Mouse (Mus musculus) lung, embryonic 14.5 days (tissue): ENCODE measurements around the gene Rhd. TPM values are rescaled to one million over a fixed set of nuclear protein-coding genes. Genes with fewer than 3 reads are reported as not detected.

Source experiments
- ATAC-seq: fragments of 200-750 bp; cut with Nextera tagmentation; 2 replicates; pipeline ENCODE4 v1.8.0; 2017; ENCODE audit warnings: mild to moderate bottlenecking, moderate TSS enrichment, moderate library complexity; ENCODE audit not compliant: insufficient read depth
- DNase-seq: peaks from one replicate; pipeline ENCODE4 v3.0.0-alpha.2; 2015
- H3K27ac ChIP-seq: fragments of 300-500 bp; sonication (generic); 2 replicates; pipeline ENCODE4 v1.5.1; 2014; ENCODE audit warnings: low read depth, mild to moderate bottlenecking, moderate library complexity
- H3K27me3 ChIP-seq: fragments of 300-500 bp; sonication (generic); 2 replicates; pipeline ENCODE4 v1.6.1; 2014; ENCODE audit warnings: low read length, control low read depth; ENCODE audit not compliant: insufficient read depth
- H3K36me3 ChIP-seq: fragments of 300-500 bp; sonication (generic); 2 replicates; pipeline ENCODE4 v1.6.1; 2014; ENCODE audit warnings: control low read depth; ENCODE audit not compliant: insufficient read depth
- H3K4me1 ChIP-seq: fragments of 300-500 bp; sonication (generic); 2 replicates; pipeline ENCODE4 v1.6.1; 2014; ENCODE audit warnings: antibody characterized with exemption, control low read depth; ENCODE audit not compliant: insufficient read depth
- H3K4me2 ChIP-seq: fragments of 300-500 bp; sonication (generic); 2 replicates; pipeline ENCODE4 v1.6.1; 2014; ENCODE audit warnings: mild to moderate bottlenecking
- H3K4me3 ChIP-seq: fragments of 300-500 bp; sonication (generic); 2 replicates; pipeline ENCODE4 v1.5.1; 2014; ENCODE audit warnings: low read depth, low read length
- H3K9ac ChIP-seq: fragments of 300-500 bp; sonication (generic); 2 replicates; pipeline ENCODE4 v1.6.1; 2014
- H3K9me3 ChIP-seq: fragments of 300-500 bp; sonication (generic); 2 replicates; pipeline ENCODE4 v1.6.1; 2016; ENCODE audit warnings: low read depth, low read length, control low read depth
- CTCF ChIP-seq: IDR thresholded peaks from 2 replicates; pipeline ENCODE4 v1.5.1; 2016; ENCODE audit warnings: antibody characterized with exemption, low read depth
- WGBS: fragments of 180-500 bp; shearing (Covaris S2); extraction: QIAGEN DNeasy Blood & Tissue Kit; methylation state at CpG from one replicate; pipeline ENCODE4 v1.1.7; 2014; 5-methylcytosine and 5-hydroxymethylcytosine counted together
- polyA plus RNA-seq: library from polyadenylated mRNA; unstranded; fragments of >200 nt; fragmentation: Nextera tagmentation; extraction: Ambion mirVana; gene quantifications from 2 replicates; pipeline ENCODE4 v1.2.1, GENCODE M21; 2014

Rhd gene
- polyA plus RNA-seq, 1 experiment from 2014 or later: 1.7 TPM

- no peak overlapping the region for H3K27ac ChIP-seq
- 59% methylated on average over 2 of the region's 2 CpGs for WGBS
- no peaks in the 10 kb centered on the region for H3K36me3 ChIP-seq
- DNase-seq: no peak
- peaks cover 12% of the 10 kb centered on the region for H3K4me1 ChIP-seq
- ATAC-seq: no peak
- H3K27me3 ChIP-seq: no peaks in the 10 kb centered on the region
- H3K4me3 ChIP-seq: peak overlapping the region; percentile 96; the same call in 1 of the 2 replicates
- peak overlapping the region; percentile 83 for H3K4me2 ChIP-seq
- no peak for TF ChIP-seq CTCF
- no peaks in the 10 kb centered on the region for H3K9me3 ChIP-seq
- H3K9ac ChIP-seq: peak overlapping the region; percentile 94; the same call in 1 of the 2 replicates
Observed at GRCm38 (mm10) chr4:134851236-134851635, 13.1 kb upstream of the Rhd start.

GRCm38 (mm10) chr4:134851876-134852275, 12.5 kb upstream of the Rhd start:
- H3K9ac ChIP-seq: peak overlapping the region; percentile 94
- no peaks in the 10 kb centered on the region for H3K36me3 ChIP-seq
- no peak overlapping the region for H3K27ac ChIP-seq
- no peaks in the 10 kb centered on the region for H3K9me3 ChIP-seq
- ATAC-seq: no peak
- H3K4me1 ChIP-seq: peaks cover 12% of the 10 kb centered on the region
- peak; percentile 32 for DNase-seq
- peak overlapping the region; percentile 83 for H3K4me2 ChIP-seq
- WGBS: 14% methylated on average over 14 of the region's 14 CpGs
- H3K4me3 ChIP-seq: peak overlapping the region; percentile 96
- no peak for TF ChIP-seq CTCF
- no peaks in the 10 kb centered on the region for H3K27me3 ChIP-seq

- Histone ChIP-seq H3K9me3 (no peaks in the 10 kb centered on the region), H3K4me3 (peak overlapping the region; percentile 96), H3K4me2 (peak overlapping the region; percentile 83), H3K36me3 (no peaks in the 10 kb centered on the region), H3K9ac (peak overlapping the region; percentile 94), H3K4me1 (peaks cover 11% of the 10 kb centered on the region), H3K27ac (peak overlapping the region; percentile 91), H3K27me3 (no peaks in the 10 kb centered on the region)
- DNase-seq (peak; percentile 53), ATAC-seq (peak; percentile 15)
- WGBS: under 1% methylated on average over 98 of the region's 106 CpGs
- TF ChIP-seq CTCF: no peak
Observed at GRCm38 (mm10) chr4:134852438-134853255, 11.7 kb upstream of the Rhd start.

- Histone ChIP-seq H3K9me3 (no peaks in the 10 kb centered on the region), H3K4me3 (peak within 1 kb of the TSS; percentile 96), H3K4me2 (peak within 1 kb of the TSS; percentile 83), H3K9ac (peak within 1 kb of the TSS; percentile 94), H3K27me3 (no peaks in the 10 kb centered on the region), H3K27ac (peak within 1 kb of the TSS; percentile 93), H3K4me1 (peaks cover 9% of the 10 kb centered on the region), H3K36me3 (no peaks in the 10 kb centered on the region)
- ATAC-seq (peak; percentile 97), DNase-seq (peak; percentile 100)
- WGBS: under 1% methylated on average over 36 of the region's 38 CpGs
- TF ChIP-seq CTCF: no peak
Observed at GRCm38 (mm10) chr4:134853259-134853636, 11.1 kb upstream of the Rhd start, which contains the start of gene Maco1. Gene Maco1 (minus strand): TSS chr4:134853345.

GRCm38 (mm10) chr4:134853637-134854485, 10.5 kb upstream of the Rhd start:
- H3K4me1 ChIP-seq: peaks cover 9% of the 10 kb centered on the region
- under 1% methylated on average over 81 of the region's 91 CpGs for WGBS

GRCm38 (mm10) chr4:134855371-134855770, 9.0 kb upstream of the Rhd start:
- Histone ChIP-seq H3K4me1 (peaks cover 9% of the 10 kb centered on the region), H3K27me3 (no peaks in the 10 kb centered on the region), H3K9me3 (no peaks in the 10 kb centered on the region), H3K36me3 (no peaks in the 10 kb centered on the region), H3K4me3 (no peak overlapping the region), H3K27ac (peak overlapping the region; percentile 58; the same call in 1 of the 2 replicates), H3K4me2 (peak overlapping the region; percentile 29), H3K9ac (no peak overlapping the region)
- WGBS: 55% methylated on average over 3 of the region's 3 CpGs
- peak; percentile 78 for DNase-seq
- no peak for ATAC-seq
- no peak for TF ChIP-seq CTCF

More at GRCm38 (mm10) chr4:134853637-134854485, 10.5 kb upstream of the Rhd start:
- Histone ChIP-seq H3K9ac (peak overlapping the region; percentile 57), H3K4me2 (peak overlapping the region; percentile 83), H3K36me3 (no peaks in the 10 kb centered on the region), H3K27me3 (no peaks in the 10 kb centered on the region), H3K4me3 (peak overlapping the region; percentile 96), H3K27ac (peak overlapping the region; percentile 93), H3K9me3 (no peaks in the 10 kb centered on the region)
- DNase-seq (peak; percentile 96), ATAC-seq (peak; percentile 94)
- no peak; the same call in 1 of the 2 replicates for TF ChIP-seq CTCF
